ENCODE assay signal across 8 mouse cellular contexts in the genomic region with DNA sequence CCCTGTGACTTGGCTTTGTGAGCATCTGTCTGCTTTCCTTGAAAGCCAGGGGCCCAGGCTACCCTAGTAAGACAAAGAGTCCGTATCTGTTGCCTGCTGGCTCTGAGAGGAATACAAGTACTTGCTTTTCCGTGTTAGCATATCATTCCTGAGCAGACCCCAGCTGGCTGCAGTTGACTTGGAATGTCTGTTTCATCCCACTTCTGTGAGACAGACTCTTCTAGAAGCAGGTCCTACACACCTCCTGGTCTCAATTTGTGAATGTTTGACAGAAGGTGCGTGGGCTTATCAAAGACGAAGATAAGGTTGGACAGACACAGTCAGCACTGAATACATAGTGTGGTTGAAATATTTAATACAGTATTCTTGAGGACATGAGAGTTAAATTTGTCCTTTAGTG. TPM values are rescaled to one million over a fixed set of nuclear protein-coding genes. Genes with fewer than 3 reads are reported as not detected.
DNase-seq lines count a peak whose midpoint lies in the region; ATAC-seq and TF ChIP-seq lines count a peak whose summit lies in the region.

No protein-coding gene starts in this region.

- WGBS in heart, embryonic 10.5 days: 37% methylated on average over 4 of the region's 4 CpGs
- WGBS in liver, embryonic 12.5 days (ENCODE audit: insufficient replicate concordance): 19% methylated on average over 4 of the region's 4 CpGs

- peaks cover 42% of the 10 kb centered on the region for H3K4me1 ChIP-seq in heart, embryonic 10.5 days
- peaks cover 56% of the 10 kb centered on the region for H3K4me1 ChIP-seq in liver, embryonic 12.5 days

- H3K27me3 ChIP-seq in heart, embryonic 10.5 days (ENCODE audit: insufficient read depth, poor library complexity, severe bottlenecking): no peaks in the 10 kb centered on the region
- no peaks in the 10 kb centered on the region for H3K27me3 ChIP-seq in liver, embryonic 12.5 days (replicated peaks)

- intact Hi-C loops in heart, postnatal 14 days (cut with DNase I): no loop called here

- DNase-seq in heart, embryonic 10.5 days (ENCODE audit: low spot score): no peak
- no peak for DNase-seq in heart, postnatal 14 days
- DNase-seq in layer of hippocampus, adult 2 months (ENCODE audit: low spot score in 2 of 2): peak in 1 of 2 experiments; percentile 82
- no peak for DNase-seq in layer of hippocampus, postnatal 25 days (ENCODE audit: extremely low spot score in 1 of 2, low spot score in 1 of 2)
- DNase-seq in brain, adult 2 months (ENCODE audit: low read depth, low spot score): peak; percentile 83
- no peak for DNase-seq in gastrocnemius, postnatal 25 days

- peak overlapping the region; percentile 52; the same call in 1 of the 2 replicates for H3K27ac ChIP-seq in heart, embryonic 10.5 days
- peak overlapping the region; percentile 78; the same call in 1 of the 2 replicates for H3K27ac ChIP-seq in layer of hippocampus, adult 2 months
- 0 out of 2 replicates have a peak overlapping the region, but pooled peaks have one; percentile 50 for H3K27ac ChIP-seq in liver, embryonic 12.5 days

- no peak for ATAC-seq in liver, embryonic 12.5 days
- ATAC-seq in CD4-positive, CD25-positive, alpha-beta regulatory T cell, adult 4 months: no peak

- no peak overlapping the region for H3K4me3 ChIP-seq in heart, embryonic 10.5 days
- H3K4me3 ChIP-seq in layer of hippocampus, adult 2 months: no peak overlapping the region
- H3K4me3 ChIP-seq in liver, embryonic 12.5 days: no peak overlapping the region

- peaks cover 39% of the 10 kb centered on the region for H3K36me3 ChIP-seq in heart, embryonic 10.5 days
- peaks cover 29% of the 10 kb centered on the region for H3K36me3 ChIP-seq in liver, embryonic 12.5 days

- no peak for TF ChIP-seq CTCF in layer of hippocampus, adult 2 months (conservative IDR thresholded peaks at IDR 0.05)

- no peaks in the 10 kb centered on the region for H3K9me3 ChIP-seq in heart, embryonic 10.5 days
- H3K9me3 ChIP-seq in liver, embryonic 12.5 days (replicated peaks): no peaks in the 10 kb centered on the region

- H3K4me2 ChIP-seq in liver, embryonic 12.5 days: 0 out of 2 replicates have a peak overlapping the region, but pooled peaks have one; percentile 21

- H3K9ac ChIP-seq in liver, embryonic 12.5 days: no peak overlapping the region

RNA-seq across cellular contexts. Expression of a gene that starts 31.4 kb away (rescaled TPM):
- 36.2 and 45.5 TPM in 2 replicates for polyA plus RNA-seq in heart, embryonic 10.5 days (2016; fragmentation: Nextera tagmentation; extraction: Ambion mirVana)
- total RNA-seq in heart, postnatal 14 days (2021): 10 to 100 TPM in 1 of 2 experiments, 1 to 10 TPM in 1; 10.0 to 10.3 TPM
- total RNA-seq in layer of hippocampus, adult 2 months (2021): 10 to 100 TPM; 16.9 to 19.8 TPM
- 10 to 100 TPM; 16.3 to 20.4 TPM for total RNA-seq in layer of hippocampus, postnatal 25 days (2021)
- polyA plus RNA-seq in liver, embryonic 12.5 days (2016; fragmentation: Nextera tagmentation; extraction: Ambion mirVana): 17.4 and 21.5 TPM in 2 replicates
- total RNA-seq in gastrocnemius, postnatal 25 days (2021): 10 to 100 TPM in 1 of 2 experiments, 1 to 10 TPM in 1; 5.6 to 10.5 TPM
- polyA plus RNA-seq in CD4-positive, CD25-positive, alpha-beta regulatory T cell, adult 4 months (2017; shearing (Covaris generic)): 10 to 100 TPM; 40.0 to 52.4 TPM

RNA-seq across cellular contexts. Expression of a gene that starts 43.0 kb away (rescaled TPM):
- polyA plus RNA-seq in heart, embryonic 10.5 days (2016; fragmentation: Nextera tagmentation; extraction: Ambion mirVana): 54.4 and 66.8 TPM in 2 replicates
- 10 to 100 TPM; 56.2 to 57.7 TPM for total RNA-seq in heart, postnatal 14 days (2021)
- 100 to 1,000 TPM; 103 to 112 TPM for total RNA-seq in layer of hippocampus, adult 2 months (2021)
- total RNA-seq in layer of hippocampus, postnatal 25 days (2021): 100 to 1,000 TPM in 1 of 2 experiments, 10 to 100 TPM in 1; 100.0 to 102 TPM
- polyA plus RNA-seq in liver, embryonic 12.5 days (2016; fragmentation: Nextera tagmentation; extraction: Ambion mirVana): 34.7 and 36.6 TPM in 2 replicates
- 10 to 100 TPM; 23.5 to 39.7 TPM for total RNA-seq in gastrocnemius, postnatal 25 days (2021)
- 10 to 100 TPM; 28.9 to 69.0 TPM for polyA plus RNA-seq in CD4-positive, CD25-positive, alpha-beta regulatory T cell, adult 4 months (2017; shearing (Covaris generic))
